Mouse (Mus musculus) layer of hippocampus, adult 8-10 months (tissue): ENCODE results near the gene Olfr836. TPM values are rescaled to one million over a fixed set of nuclear protein-coding genes. Genes with fewer than 3 reads are reported as not detected.
"Not testable (repeated sequence)": the region's sequence is repeated elsewhere in the genome, so short reads cannot be mapped to it uniquely, and the experiment has no call there.

Experiments
- DNase-seq, 2 experiments: peaks; one replicate each; pipeline ENCODE4 v3.0.0; 2022; ENCODE audit warnings: low spot score in 2 of 2
- total RNA-seq, 4 experiments: library from RNA; stranded (reverse); gene quantifications; 2 replicates each; pipeline ENCODE4 v1.2.4; 2022

The Olfr836 gene
- not detected for total RNA-seq

- DNase-seq, result no peak
These were observed at the start of gene Olfr836 for GRCm38 (mm10) chr9:19120082-19120481. Gene Olfr836, plus strand, starts transcription at chr9:19120382.

- no peak for DNase-seq
These were observed 35.2 kb upstream of the Olfr836 start for GRCm38 (mm10) chr9:19084986-19085385.

DNA sequence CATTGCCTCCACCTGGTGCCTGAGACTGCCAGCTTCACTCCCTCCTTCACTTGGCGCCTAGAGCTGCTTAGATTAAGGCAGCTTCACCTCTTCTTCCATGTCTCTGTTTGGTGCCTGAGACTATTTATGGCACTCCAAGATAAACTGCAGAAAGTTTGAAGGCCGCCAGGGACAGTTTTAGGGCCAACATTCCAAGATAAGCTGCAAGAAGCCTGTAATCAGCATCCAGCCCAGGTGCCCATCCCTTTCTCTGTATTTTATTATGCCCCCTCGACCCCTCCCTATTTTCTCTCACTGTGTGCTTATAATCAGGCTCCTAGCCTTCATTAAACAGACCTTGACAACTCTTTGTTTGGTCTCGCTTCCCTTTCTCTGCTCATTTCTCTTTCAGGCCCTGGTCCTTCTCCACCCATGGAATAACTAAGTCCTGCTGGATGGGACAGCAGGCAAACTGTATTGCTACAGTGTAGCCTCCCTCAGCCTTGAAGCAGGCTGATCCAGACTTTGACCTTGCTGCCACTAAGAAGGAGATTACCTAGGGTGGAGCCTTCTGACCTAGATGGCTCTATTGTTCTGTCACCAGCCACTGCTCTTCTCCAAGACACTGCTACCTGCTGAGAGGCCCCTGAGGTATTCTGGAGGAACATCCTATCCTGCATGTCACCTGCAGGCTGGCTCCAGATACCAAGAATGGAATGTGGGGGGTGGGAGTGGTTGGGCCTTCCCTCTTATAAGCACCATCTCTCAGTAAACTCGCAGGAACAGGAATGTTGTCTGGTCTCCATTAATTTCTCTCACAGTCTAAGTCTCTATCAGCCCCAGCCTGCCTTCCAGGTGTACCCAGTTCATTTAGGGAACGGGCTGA lies 27.1 kb upstream of the Olfr836 start:
- DNase-seq, result not testable (repeated sequence)

- DNase-seq, result no peak
These were observed 22.9 kb upstream of the Olfr836 start for GRCm38 (mm10) chr9:19097286-19097685.

DNA sequence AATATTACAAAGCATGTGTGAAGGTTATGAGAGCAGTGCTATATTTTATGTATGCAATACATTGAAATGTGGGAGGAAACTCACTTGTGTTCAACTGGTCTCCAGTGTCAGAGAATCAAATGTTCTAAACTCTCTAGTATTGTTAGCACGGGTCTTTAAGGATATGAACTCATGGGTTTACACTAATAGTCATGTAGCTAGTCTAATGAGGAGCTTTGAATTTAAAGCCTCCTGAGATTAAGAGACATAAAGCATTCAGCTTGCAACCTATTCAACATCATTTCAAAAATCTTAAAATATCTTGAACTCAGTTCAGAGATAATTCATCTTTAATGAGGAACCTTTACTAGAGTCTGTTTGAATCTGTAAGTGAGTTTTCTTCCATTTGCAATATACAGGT lies 15.8 kb downstream of the Olfr836 start, which contains the start of gene Olfr837:
Olfr837 (plus strand) TSS at position 301 of the 400 bp plus-strand sequence.
- DNase-seq, result no peak

Other genes with a start within 250 kb of the Olfr836 start
- gene Olfr830, start 245.7 kb upstream of the Olfr836 start, total RNA-seq, result not detected
- not detected for gene Olfr832, start 183.3 kb upstream of the Olfr836 start, total RNA-seq
- not detected for gene Olfr834, start 132.4 kb upstream of the Olfr836 start, total RNA-seq
- gene Olfr835, start 87.6 kb upstream of the Olfr836 start, total RNA-seq, result not detected
- not detected for gene Olfr837, start 15.9 kb downstream of the Olfr836 start, total RNA-seq
- under 1 TPM in 2 of 4 experiments, not detected in 2; 0.09 to 0.10 TPM for gene Olfr839-ps1, start 56.9 kb downstream of the Olfr836 start, total RNA-seq
- not detected for gene Olfr843, start 131.6 kb downstream of the Olfr836 start, total RNA-seq
- gene Olfr844, start 196.0 kb downstream of the Olfr836 start, total RNA-seq, result not detected
- not detected for gene Olfr845, start 216.1 kb downstream of the Olfr836 start, total RNA-seq
- not detected for gene Olfr846, start 243.6 kb downstream of the Olfr836 start, total RNA-seq